Mouse (Mus musculus): ENCODE results near the gene Ints4.

DNA sequence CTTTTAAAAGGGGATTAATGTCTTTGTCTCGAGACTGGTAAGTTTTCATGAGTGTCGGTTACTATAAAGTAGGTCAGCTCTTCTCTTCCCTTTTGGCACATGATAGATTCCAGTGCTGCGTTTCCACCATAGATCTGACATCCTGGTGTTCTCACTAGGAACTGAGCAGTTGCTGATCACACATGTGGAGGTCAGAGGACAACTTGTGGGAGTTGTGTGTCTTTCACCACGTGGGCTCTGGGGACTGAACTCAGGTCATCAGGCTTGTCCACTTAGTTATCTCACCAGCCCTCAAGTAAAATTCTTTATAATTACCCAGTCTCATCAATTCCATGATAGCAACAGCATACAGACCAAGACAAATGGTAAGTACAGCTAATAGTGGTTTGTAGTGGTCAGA lies 88.6 kb downstream of the Ints4 start:
- TF ChIP-seq CTCF (IDR thresholded peaks at IDR 0.05; ENCODE audit: insufficient read depth, low read length): no peak
- TF ChIP-seq POLR2A (IDR thresholded peaks at IDR 0.05; ENCODE audit: borderline replicate concordance, extremely low read depth, low read depth, low read length): no peak

All from lung, adult 2 months (tissue).